Mouse (Mus musculus): ENCODE data around the gene Klrb1.

Gene Klrb1

DNA sequence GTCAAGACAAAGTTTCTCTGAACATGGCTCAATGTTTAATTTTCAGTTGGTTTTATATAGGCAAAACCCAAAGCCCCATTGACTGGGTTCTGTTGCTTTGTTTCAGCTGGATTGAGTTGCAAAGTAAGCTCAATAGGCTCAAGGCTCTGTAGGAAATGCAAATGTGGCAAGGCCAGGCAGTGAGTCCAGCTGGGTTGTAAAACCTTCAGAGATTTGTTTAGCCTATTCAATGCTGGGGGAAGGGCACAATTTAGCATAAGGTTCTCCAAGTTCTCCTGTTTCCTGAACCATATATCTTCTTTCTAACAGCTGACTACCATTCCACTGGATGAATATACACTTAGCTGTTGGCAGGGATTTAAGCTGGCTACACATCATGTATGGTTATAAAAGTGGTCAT, 12.0 kb upstream of the Klrb1 start:
- DNase-seq (ENCODE audit: low spot score): no peak

DNA sequence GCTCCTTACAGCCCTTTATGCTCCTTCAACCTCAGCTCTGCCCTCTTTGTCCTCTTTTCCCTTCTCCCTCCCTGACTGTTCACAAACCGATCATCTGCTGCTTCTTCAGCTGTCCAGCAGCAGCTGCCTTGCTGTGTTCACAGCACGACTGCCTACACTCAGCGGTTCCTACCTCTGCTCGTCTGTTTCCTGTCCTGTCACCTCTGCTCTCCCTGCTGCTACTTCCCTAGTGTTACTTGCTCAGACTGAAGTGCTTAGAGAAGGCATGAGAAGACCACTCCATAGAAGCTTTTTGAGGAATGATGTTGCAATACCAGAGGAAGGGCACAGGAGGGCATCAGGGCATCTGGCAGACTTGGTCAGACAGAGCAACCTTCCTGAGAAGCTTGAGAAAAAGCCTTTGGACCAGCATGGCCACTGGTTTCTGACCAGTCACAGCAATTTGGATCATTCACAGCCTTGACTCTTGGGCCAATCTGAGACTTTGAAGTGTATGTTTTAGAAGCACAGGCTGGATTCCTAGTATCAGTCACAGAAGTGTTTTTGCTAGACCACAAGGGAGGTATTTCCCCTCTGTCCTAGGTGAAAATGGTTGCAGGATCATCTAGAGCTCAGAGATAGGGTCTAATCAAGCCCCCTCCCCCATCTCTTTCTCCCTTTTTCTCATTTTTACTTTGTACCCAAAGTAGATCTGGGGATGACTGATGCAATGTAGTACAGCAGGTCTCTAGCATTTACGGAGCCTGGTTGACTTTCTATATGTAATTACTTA, 11.2 kb upstream of the Klrb1 start:
- no peak for DNase-seq (ENCODE audit: low spot score)

DNA sequence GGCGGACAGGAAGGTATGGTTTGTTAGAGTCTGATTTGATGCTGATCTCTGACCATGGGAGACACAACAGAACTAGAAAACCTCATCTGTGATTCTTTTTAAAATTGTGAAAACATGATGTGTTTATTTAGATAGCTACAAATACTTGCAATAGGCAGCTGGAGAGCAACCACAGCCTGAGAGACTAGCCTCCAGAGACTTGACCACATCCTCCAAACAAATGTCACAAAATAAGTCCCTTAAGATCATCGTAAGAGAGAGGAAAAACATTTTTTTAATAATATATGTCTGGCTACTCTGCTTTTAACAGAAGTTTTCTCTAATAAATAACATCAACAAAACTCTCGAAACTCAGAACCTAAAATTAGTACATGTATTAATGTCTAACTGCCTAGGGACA, 9.2 kb upstream of the Klrb1 start:
- DNase-seq (ENCODE audit: low spot score): peak; percentile 6

DNA sequence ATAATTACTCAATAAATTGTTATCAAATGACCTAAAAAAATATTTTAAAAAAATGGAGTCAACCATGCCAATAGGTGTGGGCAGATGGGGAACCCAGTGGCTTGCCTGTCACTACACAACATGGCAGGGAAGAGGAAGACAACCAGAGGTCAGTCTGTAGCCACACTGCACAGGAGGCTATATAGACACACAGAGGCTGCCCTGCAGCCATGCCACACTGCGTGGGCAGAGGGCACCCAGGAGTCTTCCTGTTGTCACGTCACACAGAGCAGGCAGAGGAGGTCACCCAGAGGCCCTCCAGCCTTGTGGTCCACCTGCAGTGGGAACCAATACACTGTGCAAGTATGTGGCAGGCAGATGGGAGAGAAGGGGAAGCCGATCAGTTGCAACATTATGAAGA, 21.2 kb downstream of the Klrb1 start:
- no peak for DNase-seq (ENCODE audit: low spot score)

DNA sequence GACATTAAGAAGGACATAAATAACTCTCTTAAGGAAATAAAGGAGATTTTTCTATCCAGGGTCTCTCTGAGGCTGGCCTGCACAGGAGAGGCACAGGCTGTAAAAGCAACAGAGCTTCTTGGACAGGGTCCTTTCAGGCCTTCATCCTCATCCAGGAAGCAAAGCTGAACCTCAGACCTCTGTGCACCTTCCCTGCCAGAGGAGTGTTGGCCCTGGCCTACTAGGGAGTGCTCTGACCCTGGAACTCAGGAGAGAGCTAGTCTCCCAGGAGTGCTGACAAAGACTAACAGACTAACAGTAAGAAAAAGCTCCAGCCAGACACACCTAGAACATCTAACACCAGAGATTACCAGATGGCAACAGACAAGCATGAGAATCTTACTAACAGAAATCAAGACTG, 43.3 kb downstream of the Klrb1 start:
- DNase-seq (ENCODE audit: low spot score): no peak

DNA sequence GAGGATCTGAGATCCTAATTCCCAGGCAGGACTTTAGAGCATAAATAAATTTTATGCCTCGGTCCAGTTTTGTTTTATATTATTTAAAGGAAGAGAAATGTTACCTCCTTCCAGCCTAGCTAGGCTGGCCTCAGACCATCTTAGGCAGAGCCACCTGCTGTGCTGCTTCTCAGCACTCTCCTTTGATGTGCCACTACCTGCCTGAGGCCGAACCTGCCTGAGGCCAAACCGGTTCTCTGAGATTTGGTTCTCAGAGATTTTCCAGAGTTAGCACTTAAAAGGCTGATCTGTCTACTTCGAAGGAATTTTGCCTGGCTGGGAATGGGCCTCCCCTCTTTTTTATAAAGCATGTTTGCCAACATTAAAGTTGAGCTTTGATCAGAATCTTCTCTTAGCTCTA, 52.9 kb downstream of the Klrb1 start:
- no peak for DNase-seq (ENCODE audit: low spot score)

DNA sequence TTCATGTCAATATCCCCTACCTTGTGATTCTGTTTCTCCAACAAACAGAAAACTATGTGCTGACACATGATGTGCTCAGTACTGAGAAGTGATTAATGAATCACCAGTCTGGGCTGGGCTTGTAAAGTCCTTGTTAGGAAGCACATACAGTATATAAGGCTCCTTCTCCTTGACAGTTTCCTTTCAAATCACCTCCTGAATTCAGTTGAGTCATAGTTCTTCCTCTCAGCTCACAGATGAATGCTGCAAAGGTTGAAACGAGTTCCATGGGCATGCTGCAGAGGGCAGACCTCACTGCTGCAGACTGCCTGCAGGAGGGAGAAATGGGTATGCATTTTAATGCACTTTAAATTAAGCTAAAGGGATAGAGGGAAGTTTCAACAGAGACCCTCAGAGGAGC, 60.7 kb downstream of the Klrb1 start, which contains the start of gene Clec2h:
Gene Clec2h, plus strand, starts transcription at position 180 of the 400 bp plus-strand sequence.
- no peak for DNase-seq (ENCODE audit: low spot score)

DNA sequence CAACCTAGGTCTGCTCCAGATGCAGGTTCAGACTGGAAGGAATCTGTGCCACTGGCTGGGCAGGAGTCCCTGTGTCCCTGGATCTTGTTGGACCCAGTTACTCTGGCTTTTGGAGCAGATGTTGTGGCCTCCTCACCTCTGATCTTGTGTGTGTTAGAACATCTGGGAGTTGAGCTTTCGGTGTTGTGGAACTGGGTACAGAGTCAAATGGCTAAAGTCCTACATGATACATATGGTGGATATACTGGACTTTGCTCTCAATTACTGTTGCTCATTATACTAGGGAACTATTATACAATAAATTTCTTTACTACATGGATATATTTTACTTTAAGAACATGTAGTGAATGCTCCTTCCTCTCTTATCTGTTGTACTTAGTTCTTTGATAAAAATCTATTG, 61.6 kb downstream of the Klrb1 start:
- DNase-seq (ENCODE audit: low spot score): no peak
